Comparison of ENCODE assay signal across 9 mouse cellular contexts in the genomic region with DNA sequence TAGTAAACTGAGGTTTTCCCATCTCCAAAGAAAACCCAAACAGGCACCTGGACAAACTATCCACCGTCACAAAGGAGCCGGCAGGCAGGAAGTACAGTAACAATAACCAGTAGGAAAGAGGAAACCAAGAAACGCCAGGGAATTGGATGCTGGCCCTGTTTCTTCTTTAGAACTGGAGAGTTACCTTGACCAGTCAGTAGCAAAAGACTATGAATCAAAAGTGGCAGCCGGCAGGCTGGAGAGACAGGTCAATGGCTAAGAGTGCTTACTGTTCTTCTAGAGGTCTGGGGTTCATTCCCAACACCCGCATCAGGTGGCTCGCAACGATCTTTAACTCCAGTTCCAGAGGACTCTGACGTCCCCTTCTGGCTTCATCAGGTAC.
DNase-seq lines count a peak whose midpoint lies in the region; ATAC-seq and TF ChIP-seq lines count a peak whose summit lies in the region.
"Had no signal": no experiment of that assay in that cellular context is flagged by ENCODE, and none has a peak within 500 bp of the region (broad histone marks: within the 10 kb centered on the region; RNA-seq: fewer than 3 reads in every experiment).

No protein-coding gene starts in this region.

- no peak for TF ChIP-seq CTCF in hindbrain, postnatal 0 days (IDR thresholded peaks at IDR 0.05; ENCODE audit: low read depth)
- no peak for TF ChIP-seq CTCF in midbrain, postnatal 0 days (IDR thresholded peaks at IDR 0.05)

- no peaks in the 10 kb centered on the region for H3K9me3 ChIP-seq in embryonic facial prominence, embryonic 12.5 days
- no peaks in the 10 kb centered on the region for H3K9me3 ChIP-seq in embryonic facial prominence, embryonic 10.5 days
- H3K9me3 ChIP-seq in hindbrain, embryonic 14.5 days (ENCODE audit: control insufficient read depth, low read length): no peaks in the 10 kb centered on the region
- H3K9me3 ChIP-seq in hindbrain, postnatal 0 days (ENCODE audit: low read length): no peaks in the 10 kb centered on the region
- H3K9me3 ChIP-seq in midbrain, embryonic 14.5 days (ENCODE audit: control insufficient read depth, low read length): no peaks in the 10 kb centered on the region
- no peaks in the 10 kb centered on the region for H3K9me3 ChIP-seq in midbrain, postnatal 0 days (ENCODE audit: low read length)
- no peaks in the 10 kb centered on the region for H3K9me3 ChIP-seq in stomach, embryonic 15.5 days
- H3K9me3 ChIP-seq in liver, embryonic 11.5 days (ENCODE audit: control insufficient read depth, low read length): no peaks in the 10 kb centered on the region
- H3K9me3 ChIP-seq: G1E had no signal

- no peak for ATAC-seq in embryonic facial prominence, embryonic 12.5 days (ENCODE audit: insufficient number of reproducible peaks, insufficient read depth, low FRiP score, low TSS enrichment)
- no peak for ATAC-seq in hindbrain, embryonic 14.5 days (ENCODE audit: low FRiP score)
- no peak for ATAC-seq in hindbrain, postnatal 0 days
- no peak for ATAC-seq in midbrain, embryonic 14.5 days (ENCODE audit: low FRiP score, low TSS enrichment)
- ATAC-seq in midbrain, postnatal 0 days (ENCODE audit: low FRiP score): no peak
- no peak for ATAC-seq in stomach, embryonic 15.5 days (ENCODE audit: insufficient read depth, low FRiP score, low read depth)
- ATAC-seq in liver, embryonic 11.5 days (replicated peaks; ENCODE audit: low FRiP score): no peak

- peak overlapping the region; percentile 78 for H3K27ac ChIP-seq in embryonic facial prominence, embryonic 12.5 days
- H3K27ac ChIP-seq in embryonic facial prominence, embryonic 10.5 days (replicated peaks): no peak overlapping the region
- H3K27ac ChIP-seq in hindbrain, embryonic 14.5 days: 0 out of 2 replicates have a peak overlapping the region, but pooled peaks have one; percentile 43
- H3K27ac ChIP-seq in hindbrain, postnatal 0 days: no peak overlapping the region; the same call in 1 of the 2 replicates
- peak overlapping the region; percentile 46; the same call in 1 of the 2 replicates for H3K27ac ChIP-seq in midbrain, embryonic 14.5 days (replicated peaks; ENCODE audit: low read depth, low read length)
- H3K27ac ChIP-seq in midbrain, postnatal 0 days (ENCODE audit: low read depth, low read length): no peak overlapping the region
- H3K27ac ChIP-seq in stomach, embryonic 15.5 days: peak overlapping the region; percentile 71; the same call in 1 of the 2 replicates
- H3K27ac ChIP-seq in liver, embryonic 11.5 days (ENCODE audit: low read depth, low read length): no peak overlapping the region

- DNase-seq in embryonic facial prominence, embryonic 10.5 days (ENCODE audit: low spot score): no peak
- DNase-seq in hindbrain, embryonic 14.5 days (ENCODE audit: low spot score): no peak
- DNase-seq in hindbrain, postnatal 0 days (ENCODE audit: low spot score): no peak
- no peak for DNase-seq in midbrain, embryonic 14.5 days
- DNase-seq in midbrain, postnatal 0 days (ENCODE audit: low spot score): no peak
- no peak for DNase-seq in liver, embryonic 11.5 days (ENCODE audit: low spot score)

- H3K36me3 ChIP-seq in embryonic facial prominence, embryonic 12.5 days: no peaks in the 10 kb centered on the region
- H3K36me3 ChIP-seq in embryonic facial prominence, embryonic 10.5 days (replicated peaks): no peaks in the 10 kb centered on the region
- H3K36me3 ChIP-seq in hindbrain, embryonic 14.5 days (replicated peaks; ENCODE audit: control insufficient read depth, insufficient read depth): no peaks in the 10 kb centered on the region
- no peaks in the 10 kb centered on the region for H3K36me3 ChIP-seq in hindbrain, postnatal 0 days (ENCODE audit: insufficient read depth, low read length)
- H3K36me3 ChIP-seq in midbrain, embryonic 14.5 days (ENCODE audit: control insufficient read depth, insufficient read depth, low read length): no peaks in the 10 kb centered on the region
- H3K36me3 ChIP-seq in midbrain, postnatal 0 days (ENCODE audit: insufficient read depth, low read length): no peaks in the 10 kb centered on the region
- H3K36me3 ChIP-seq in stomach, embryonic 15.5 days: no peaks in the 10 kb centered on the region
- no peaks in the 10 kb centered on the region for H3K36me3 ChIP-seq in liver, embryonic 11.5 days (ENCODE audit: control insufficient read depth, insufficient read depth, low read length)

- H3K27me3 ChIP-seq in embryonic facial prominence, embryonic 12.5 days: no peaks in the 10 kb centered on the region
- H3K27me3 ChIP-seq in embryonic facial prominence, embryonic 10.5 days (replicated peaks; ENCODE audit: low read depth, poor library complexity, severe bottlenecking): no peaks in the 10 kb centered on the region
- H3K27me3 ChIP-seq in hindbrain, embryonic 14.5 days (ENCODE audit: control insufficient read depth, insufficient read depth, low read length): no peaks in the 10 kb centered on the region
- H3K27me3 ChIP-seq in hindbrain, postnatal 0 days (ENCODE audit: insufficient read depth, low read length): no peaks in the 10 kb centered on the region
- H3K27me3 ChIP-seq in midbrain, embryonic 14.5 days (ENCODE audit: control insufficient read depth, insufficient read depth, low read length): no peaks in the 10 kb centered on the region
- no peaks in the 10 kb centered on the region for H3K27me3 ChIP-seq in midbrain, postnatal 0 days (ENCODE audit: insufficient read depth, low read length)
- 0 out of 2 replicates have a peak, but pooled peaks cover 8% of the 10 kb centered on the region for H3K27me3 ChIP-seq in stomach, embryonic 15.5 days (replicated peaks)
- no peaks in the 10 kb centered on the region; the same call in none of the 2 replicates for H3K27me3 ChIP-seq in liver, embryonic 11.5 days (replicated peaks; ENCODE audit: control insufficient read depth, insufficient read depth, low read length)

- no peak overlapping the region for H3K4me2 ChIP-seq in embryonic facial prominence, embryonic 12.5 days (replicated peaks)
- H3K4me2 ChIP-seq in hindbrain, embryonic 14.5 days (replicated peaks): no peak overlapping the region
- H3K4me2 ChIP-seq in hindbrain, postnatal 0 days (ENCODE audit: low read depth, low read length): no peak overlapping the region
- H3K4me2 ChIP-seq in midbrain, embryonic 14.5 days (ENCODE audit: low read length): no peak overlapping the region
- no peak overlapping the region for H3K4me2 ChIP-seq in midbrain, postnatal 0 days (ENCODE audit: low read depth, low read length, poor library complexity, severe bottlenecking)
- no peak overlapping the region for H3K4me2 ChIP-seq in stomach, embryonic 15.5 days
- H3K4me2 ChIP-seq in liver, embryonic 11.5 days: no peak overlapping the region

- H3K4me3 ChIP-seq in embryonic facial prominence, embryonic 12.5 days: no peak overlapping the region
- H3K4me3 ChIP-seq in embryonic facial prominence, embryonic 10.5 days: no peak overlapping the region
- H3K4me3 ChIP-seq in hindbrain, embryonic 14.5 days (replicated peaks; ENCODE audit: low read length): no peak overlapping the region
- no peak overlapping the region for H3K4me3 ChIP-seq in hindbrain, postnatal 0 days (ENCODE audit: low read length)
- H3K4me3 ChIP-seq in midbrain, embryonic 14.5 days (replicated peaks; ENCODE audit: low read depth, low read length): no peak overlapping the region
- no peak overlapping the region for H3K4me3 ChIP-seq in midbrain, postnatal 0 days (ENCODE audit: low read depth, low read length)
- no peak overlapping the region for H3K4me3 ChIP-seq in stomach, embryonic 15.5 days (replicated peaks)
- no peak overlapping the region for H3K4me3 ChIP-seq in liver, embryonic 11.5 days (ENCODE audit: low read depth, low read length)

- H3K4me1 ChIP-seq in embryonic facial prominence, embryonic 12.5 days: peaks cover 32% of the 10 kb centered on the region
- H3K4me1 ChIP-seq in embryonic facial prominence, embryonic 10.5 days: peaks cover 50% of the 10 kb centered on the region
- peaks cover 26% of the 10 kb centered on the region for H3K4me1 ChIP-seq in hindbrain, embryonic 14.5 days (replicated peaks; ENCODE audit: control insufficient read depth, insufficient read depth, low read length)
- peaks cover 15% of the 10 kb centered on the region; the same call in 1 of the 2 replicates for H3K4me1 ChIP-seq in hindbrain, postnatal 0 days (ENCODE audit: insufficient read depth, low read length)
- peaks cover 18% of the 10 kb centered on the region for H3K4me1 ChIP-seq in midbrain, embryonic 14.5 days (ENCODE audit: control insufficient read depth, insufficient read depth, low read length)
- peaks cover 3% of the 10 kb centered on the region; the same call in 1 of the 2 replicates for H3K4me1 ChIP-seq in midbrain, postnatal 0 days (ENCODE audit: insufficient read depth, low read length)
- peaks cover 34% of the 10 kb centered on the region for H3K4me1 ChIP-seq in stomach, embryonic 15.5 days
- peaks cover 3% of the 10 kb centered on the region for H3K4me1 ChIP-seq in liver, embryonic 11.5 days (replicated peaks; ENCODE audit: control insufficient read depth, insufficient read depth, low read length)

- H3K9ac ChIP-seq in embryonic facial prominence, embryonic 12.5 days: no peak overlapping the region
- H3K9ac ChIP-seq in hindbrain, embryonic 14.5 days: no peak overlapping the region
- H3K9ac ChIP-seq in hindbrain, postnatal 0 days (replicated peaks; ENCODE audit: low read length): no peak overlapping the region
- H3K9ac ChIP-seq in midbrain, embryonic 14.5 days (replicated peaks; ENCODE audit: low read length): no peak overlapping the region
- H3K9ac ChIP-seq in midbrain, postnatal 0 days (replicated peaks; ENCODE audit: low read length, poor library complexity, severe bottlenecking): no peak overlapping the region
- no peak overlapping the region for H3K9ac ChIP-seq in stomach, embryonic 15.5 days
- no peak overlapping the region for H3K9ac ChIP-seq in liver, embryonic 11.5 days (ENCODE audit: low read depth, low read length)

- WGBS in embryonic facial prominence, embryonic 12.5 days: 62% methylated on average over 8 of the region's 8 CpGs
- 88% methylated on average over 8 of the region's 8 CpGs for WGBS in embryonic facial prominence, embryonic 10.5 days
- 79% methylated on average over 8 of the region's 8 CpGs for WGBS in hindbrain, embryonic 14.5 days
- WGBS in hindbrain, postnatal 0 days: 75% methylated on average over 8 of the region's 8 CpGs
- 85% methylated on average over 8 of the region's 8 CpGs for WGBS in midbrain, embryonic 14.5 days
- WGBS in midbrain, postnatal 0 days: 77% methylated on average over 8 of the region's 8 CpGs
- WGBS in stomach, embryonic 15.5 days: 56% methylated on average over 8 of the region's 8 CpGs
- WGBS in liver, embryonic 11.5 days: 74% methylated on average over 8 of the region's 8 CpGs

Comparison
In these comparisons a context has a peak if more than half of its experiments do, and no peak if none do; other contexts are left out.
1. H3K27ac ChIP-seq: peak in embryonic facial prominence, embryonic 12.5 days (single experiment), hindbrain, embryonic 14.5 days (single experiment), midbrain, embryonic 14.5 days (single experiment) and stomach, embryonic 15.5 days (single experiment); none in embryonic facial prominence, embryonic 10.5 days (single experiment), hindbrain, postnatal 0 days (single experiment), midbrain, postnatal 0 days (single experiment) and liver, embryonic 11.5 days (single experiment).